Mouse (Mus musculus) CH12.LX (cell line): ENCODE results near the gene Six5.

Experiments
- CTCF ChIP-seq, 2 experiments: IDR thresholded peaks in 1 of 2; conservative IDR thresholded peaks in 1 of 2; 2 replicates each; pipeline ENCODE4 v1.5.1; 2011 to 2012; ENCODE audit warnings: low read depth in 2 of 2, low read length in 2 of 2, improper control_type of control experiment in 1 of 2, inconsistent platforms in 1 of 2, mild to moderate bottlenecking in 1 of 2, moderate library complexity in 1 of 2
- JUN ChIP-seq: IDR thresholded peaks from 2 replicates; pipeline ENCODE4 v1.6.1; 2011; ENCODE audit warnings: low read depth, mild to moderate bottlenecking, low read length, improper control_type of control experiment, moderate library complexity; ENCODE audit not compliant: insufficient read depth
- POLR2AphosphoS2 ChIP-seq: IDR thresholded peaks from 2 replicates; pipeline ENCODE4 v1.6.1; 2011; ENCODE audit warnings: low read depth, low read length, improper control_type of control experiment
- USF1 ChIP-seq: IDR thresholded peaks from 2 replicates; pipeline ENCODE4 v1.6.1; 2014; ENCODE audit warnings: low read depth, mild to moderate bottlenecking, inconsistent platforms, low read length, improper control_type of control experiment
- ZC3H11A ChIP-seq: IDR thresholded peaks from 2 replicates; pipeline ENCODE4 v1.6.1; 2012; ENCODE audit warnings: low read depth, mild to moderate bottlenecking, inconsistent platforms, low read length, improper control_type of control experiment

DNA sequence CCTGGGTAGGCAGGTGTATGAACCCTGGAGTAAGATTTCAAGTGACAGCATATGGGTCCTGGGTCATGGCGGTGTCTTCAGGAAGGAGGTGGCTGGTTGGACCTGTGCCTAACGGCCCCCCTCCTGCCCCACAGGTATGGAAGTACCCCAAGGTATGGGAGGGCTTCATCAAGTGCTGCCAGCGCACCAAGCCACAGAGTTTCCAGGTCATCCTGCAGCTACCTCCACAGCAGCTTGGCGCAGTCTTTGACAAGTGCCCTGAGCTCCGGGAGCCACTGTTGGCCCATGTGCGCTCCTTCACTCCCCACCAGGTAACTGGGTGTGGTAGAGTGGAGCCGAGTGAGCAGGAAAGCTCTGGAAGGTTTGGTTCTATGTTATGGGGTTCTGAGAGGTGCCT lies 41.3 kb upstream of the Six5 start:
- TF ChIP-seq JUN (no peak), USF1 (no peak), POLR2AphosphoS2 (no peak), ZC3H11A (no peak), CTCF (conservative IDR thresholded peaks at IDR 0.05 in 1 of 2, IDR thresholded peaks at IDR 0.05 in 1 of 2; ENCODE audit: low read depth in 2 of 2, low read length in 2 of 2) (no peak)
